Comparison of ENCODE assay signal across 27 mouse cellular contexts in genomic region chr12:44274125-44274835, GRCm38 (mm10). TPM values are rescaled to one million over a fixed set of nuclear protein-coding genes. Genes with fewer than 3 reads are reported as not detected.
DNase-seq lines count a peak whose midpoint lies in the region; ATAC-seq and TF ChIP-seq lines count a peak whose summit lies in the region.
"Had no signal": no experiment of that assay in that cellular context is flagged by ENCODE, and none has a peak within 500 bp of the region (broad histone marks: within the 10 kb centered on the region; RNA-seq: fewer than 3 reads in every experiment).

No protein-coding gene starts in this region.

- in situ Hi-C loops in Patski (cut with MboI; ENCODE audit: low pct_unique_long_range_greater_than_20kb), result loop anchor here (5.0 kb wide), 1 partner anchor 67 kb away; no protein-coding TSS in a partner anchor

- no peak for ATAC-seq in kidney, embryonic 14.5 days (ENCODE audit: low FRiP score, low TSS enrichment)
- ATAC-seq in Patski, result peak; percentile 36
- 0 out of 2 replicates have a peak, but pooled peaks have one; percentile 7 for ATAC-seq in kidney, postnatal 0 days (replicated peaks; ENCODE audit: low FRiP score, low read depth)
- no peak for ATAC-seq in heart, embryonic 11.5 days (replicated peaks; ENCODE audit: insufficient number of reproducible peaks, low FRiP score, low TSS enrichment)
- no peak for ATAC-seq in midbrain, embryonic 14.5 days (ENCODE audit: low FRiP score, low TSS enrichment)
- ATAC-seq: forebrain, postnatal 0 days; midbrain, embryonic 16.5 days had no signal

- no peak overlapping the region for H3K4me3 ChIP-seq in kidney, adult 2 months (ENCODE audit: insufficient read depth, low read depth, low read length)
- H3K4me3 ChIP-seq in kidney, embryonic 14.5 days (ENCODE audit: low read length), result no peak overlapping the region
- H3K4me3 ChIP-seq in kidney, postnatal 0 days (replicated peaks; ENCODE audit: low read depth, low read length), result no peak overlapping the region
- no peak overlapping the region for H3K4me3 ChIP-seq in heart, embryonic 11.5 days (ENCODE audit: low read depth, low read length)
- no peak overlapping the region for H3K4me3 ChIP-seq in midbrain, embryonic 14.5 days (replicated peaks; ENCODE audit: low read depth, low read length)
- H3K4me3 ChIP-seq: embryonic facial prominence, embryonic 12.5 days; heart, adult 2 months; heart, embryonic 15.5 days; limb, embryonic 13.5 days; myocyte; neural tube, embryonic 13.5 days had no signal

- H3K27ac ChIP-seq in kidney, adult 2 months (ENCODE audit: insufficient read depth, low read depth, low read length), result peak overlapping the region; percentile 72
- no peak overlapping the region for H3K27ac ChIP-seq in kidney, embryonic 14.5 days (ENCODE audit: low read depth, low read length)
- H3K27ac ChIP-seq in kidney, postnatal 0 days, result peak overlapping the region; percentile 47; the same call in 1 of the 2 replicates
- no peak overlapping the region for H3K27ac ChIP-seq in heart, embryonic 11.5 days (ENCODE audit: low read depth, low read length)
- H3K27ac ChIP-seq in midbrain, embryonic 14.5 days (replicated peaks; ENCODE audit: low read depth, low read length), result no peak overlapping the region
- H3K27ac ChIP-seq: embryonic facial prominence, embryonic 12.5 days; heart, adult 2 months; heart, embryonic 15.5 days; hindbrain, embryonic 14.5 days; limb, embryonic 13.5 days; neural tube, embryonic 13.5 days had no signal

- CTCF ChIA-PET in Patski (lab: Charles Lee), result interaction anchor here (1.4 kb wide), 2 partner anchors 17 to 18 kb away, joined by 4 to 5 read pairs; no protein-coding TSS in a partner anchor

- H3K9ac ChIP-seq in kidney, embryonic 14.5 days (ENCODE audit: low read depth, low read length), result no peak overlapping the region
- no peak overlapping the region for H3K9ac ChIP-seq in kidney, postnatal 0 days (ENCODE audit: low read depth, low read length)
- no peak overlapping the region for H3K9ac ChIP-seq in heart, embryonic 11.5 days (ENCODE audit: low read depth, low read length)
- H3K9ac ChIP-seq in midbrain, embryonic 14.5 days (replicated peaks; ENCODE audit: low read length), result no peak overlapping the region
- H3K9ac ChIP-seq: embryonic facial prominence, embryonic 12.5 days; forebrain, postnatal 0 days; heart, embryonic 15.5 days; hindbrain, embryonic 14.5 days; limb, embryonic 13.5 days; neural tube, embryonic 13.5 days had no signal

- no peak for TF ChIP-seq CTCF in kidney, adult 2 months (conservative IDR thresholded peaks at IDR 0.05; ENCODE audit: insufficient read depth, insufficient read length, low read depth, low read length)
- TF ChIP-seq CTCF in Patski (IDR thresholded peaks at IDR 0.05), result no peak
- TF ChIP-seq CTCF in kidney, postnatal 0 days (IDR thresholded peaks at IDR 0.05; ENCODE audit: low read depth), result no peak

- TF ChIP-seq POLR2A in kidney, adult 2 months (IDR thresholded peaks at IDR 0.05; ENCODE audit: low read depth, low read length), result no peak

- 54% methylated on average over 6 of the region's 6 CpGs for WGBS in kidney, adult 2 months
- 94% methylated on average over 6 of the region's 6 CpGs for WGBS in kidney, embryonic 14.5 days
- WGBS in kidney, postnatal 0 days, result 86% methylated on average over 6 of the region's 6 CpGs
- WGBS in heart, embryonic 11.5 days (ENCODE audit: insufficient replicate concordance), result 86% methylated on average over 6 of the region's 6 CpGs
- 95% methylated on average over 6 of the region's 6 CpGs for WGBS in midbrain, embryonic 14.5 days

- H3K36me3 ChIP-seq in kidney, adult 2 months (ENCODE audit: control insufficient read depth, insufficient read depth, low read length), result no peaks in the 10 kb centered on the region; the same call in 1 of the 2 replicates
- H3K36me3 ChIP-seq in kidney, embryonic 14.5 days (ENCODE audit: control insufficient read depth, insufficient read depth, low read length), result no peaks in the 10 kb centered on the region
- no peaks in the 10 kb centered on the region for H3K36me3 ChIP-seq in kidney, postnatal 0 days (ENCODE audit: insufficient read depth, low read length)
- H3K36me3 ChIP-seq in heart, embryonic 11.5 days (ENCODE audit: control insufficient read depth, insufficient read depth, low read length), result no peaks in the 10 kb centered on the region
- H3K36me3 ChIP-seq in midbrain, embryonic 14.5 days (ENCODE audit: control insufficient read depth, insufficient read depth, low read length), result no peaks in the 10 kb centered on the region
- H3K36me3 ChIP-seq: embryonic facial prominence, embryonic 12.5 days; heart, embryonic 15.5 days; limb, embryonic 13.5 days; neural tube, embryonic 13.5 days had no signal

- POLR2A ChIA-PET in Patski (lab: Charles Lee), result no interaction called here

- no peaks in the 10 kb centered on the region for H3K9me3 ChIP-seq in kidney, embryonic 14.5 days (ENCODE audit: control insufficient read depth, low read length)
- H3K9me3 ChIP-seq in kidney, postnatal 0 days (replicated peaks; ENCODE audit: low read length), result no peaks in the 10 kb centered on the region
- H3K9me3 ChIP-seq in heart, embryonic 11.5 days (replicated peaks; ENCODE audit: control insufficient read depth, low read length), result no peaks in the 10 kb centered on the region
- H3K9me3 ChIP-seq in midbrain, embryonic 14.5 days (ENCODE audit: control insufficient read depth, low read length), result no peaks in the 10 kb centered on the region
- H3K9me3 ChIP-seq: embryonic facial prominence, embryonic 12.5 days; heart, embryonic 15.5 days; limb, embryonic 13.5 days; neural tube, embryonic 13.5 days had no signal

- H3K4me1 ChIP-seq in kidney, adult 2 months (ENCODE audit: control insufficient read depth, insufficient read depth, low read length), result no peaks in the 10 kb centered on the region; the same call in 1 of the 2 replicates
- 0 out of 2 replicates have a peak, but pooled peaks cover 6% of the 10 kb centered on the region for H3K4me1 ChIP-seq in kidney, embryonic 14.5 days (ENCODE audit: control insufficient read depth, insufficient read depth, low read length)
- H3K4me1 ChIP-seq in kidney, postnatal 0 days (replicated peaks; ENCODE audit: insufficient read depth, low read length), result 0 out of 2 replicates have a peak, but pooled peaks cover 5% of the 10 kb centered on the region
- no peaks in the 10 kb centered on the region for H3K4me1 ChIP-seq in heart, embryonic 11.5 days (ENCODE audit: control insufficient read depth, insufficient read depth, low read length)
- peaks cover 8% of the 10 kb centered on the region; the same call in 1 of the 2 replicates for H3K4me1 ChIP-seq in midbrain, embryonic 14.5 days (ENCODE audit: control insufficient read depth, insufficient read depth, low read length)
- H3K4me1 ChIP-seq: embryonic facial prominence, embryonic 12.5 days; heart, embryonic 15.5 days had no signal

- no peaks in the 10 kb centered on the region for H3K27me3 ChIP-seq in kidney, adult 2 months (replicated peaks; ENCODE audit: control insufficient read depth, insufficient read depth, low read length)
- no peaks in the 10 kb centered on the region for H3K27me3 ChIP-seq in kidney, embryonic 14.5 days (ENCODE audit: control insufficient read depth, insufficient read depth, low read length)
- H3K27me3 ChIP-seq in Patski, result no peaks in the 10 kb centered on the region
- H3K27me3 ChIP-seq in kidney, postnatal 0 days (ENCODE audit: insufficient read depth, low read length), result no peaks in the 10 kb centered on the region
- H3K27me3 ChIP-seq in heart, embryonic 11.5 days (ENCODE audit: control insufficient read depth, insufficient read depth, low read length), result no peaks in the 10 kb centered on the region
- no peaks in the 10 kb centered on the region for H3K27me3 ChIP-seq in midbrain, embryonic 14.5 days (ENCODE audit: control insufficient read depth, insufficient read depth, low read length)
- H3K27me3 ChIP-seq: embryonic facial prominence, embryonic 12.5 days; heart, embryonic 15.5 days; limb, embryonic 13.5 days; neural tube, embryonic 13.5 days had no signal

- H3K4me2 ChIP-seq in kidney, embryonic 14.5 days (replicated peaks; ENCODE audit: low read depth, low read length), result no peak overlapping the region
- no peak overlapping the region for H3K4me2 ChIP-seq in kidney, postnatal 0 days (ENCODE audit: low read length)
- H3K4me2 ChIP-seq in heart, embryonic 11.5 days, result no peak overlapping the region
- H3K4me2 ChIP-seq in midbrain, embryonic 14.5 days (ENCODE audit: low read length), result no peak overlapping the region
- H3K4me2 ChIP-seq: embryonic facial prominence, embryonic 12.5 days; heart, embryonic 15.5 days; hindbrain, embryonic 14.5 days; limb, embryonic 13.5 days; neural tube, embryonic 13.5 days had no signal

- peak; percentile 12 for DNase-seq in adrenal gland, postnatal 10 days
- DNase-seq in adrenal gland, adult 2 months, result no peak
- DNase-seq in kidney, adult 2 months, result peak; percentile 81
- DNase-seq in Patski (ENCODE audit: low read depth, low spot score), result no peak
- DNase-seq in kidney, postnatal 0 days (ENCODE audit: low spot score), result peak; percentile 13
- no peak for DNase-seq in midbrain, embryonic 14.5 days
- DNase-seq: adrenal gland, postnatal 36 days; cerebellum, adult 11 months; cerebellum, postnatal 14 days; forebrain, postnatal 0 days; gastrocnemius, postnatal 25 days; heart, adult 2 months; heart, postnatal 36 days; layer of hippocampus, postnatal 36 days; lung, adult 2 months; retina, postnatal 1 day; right cerebral cortex, postnatal 25 days; spleen, adult 18-20 months had no signal

RNA-seq across cellular contexts. Expression of gene Pnpla8, which starts 53.1 kb away (rescaled TPM):
- total RNA-seq in adrenal gland, postnatal 10 days (2021), result 100 to 1,000 TPM; 131 to 144 TPM
- 100 to 1,000 TPM; 132 to 143 TPM for total RNA-seq in adrenal gland, adult 2 months (2021)
- 3.6 and 4.3 TPM in 2 replicates for polyA plus RNA-seq in adrenal gland, adult 2 months (2012; rRNA removed)
- 23.1 and 29.3 TPM in 2 replicates for polyA plus RNA-seq in kidney, adult 2 months (2012; rRNA removed)
- 45.7 and 73.3 TPM in 2 replicates for polyA plus RNA-seq in kidney, embryonic 14.5 days (2014; fragmentation: Nextera tagmentation; extraction: Ambion mirVana)
- polyA plus RNA-seq in Patski (2021), result 75.8 TPM
- polyA plus RNA-seq in kidney, postnatal 0 days (2015; fragmentation: Nextera tagmentation; extraction: Ambion mirVana), result 91.9 and 97.1 TPM in 2 replicates
- polyA plus RNA-seq in heart, embryonic 11.5 days (2014; fragmentation: Nextera tagmentation; extraction: Ambion mirVana), result 54.6 and 55.5 TPM in 2 replicates
- polyA plus RNA-seq in midbrain, embryonic 14.5 days (2014; fragmentation: Nextera tagmentation; extraction: Ambion mirVana), result 146 and 168 TPM in 2 replicates

RNA-seq across cellular contexts. Expression of gene Nrcam, which starts 54.4 kb away (rescaled TPM):
- 10 to 100 TPM in 1 of 2 experiments, 1 to 10 TPM in 1; 5.8 to 12.0 TPM for total RNA-seq in adrenal gland, postnatal 10 days (2021)
- total RNA-seq in adrenal gland, adult 2 months (2021), result 1 to 10 TPM; 5.2 to 6.7 TPM
- polyA plus RNA-seq in adrenal gland, adult 2 months (2012; rRNA removed), result 0.53 and 0.62 TPM in 2 replicates
- 0.56 and 0.59 TPM in 2 replicates for polyA plus RNA-seq in kidney, adult 2 months (2012; rRNA removed)
- 7.0 and 12.3 TPM in 2 replicates for polyA plus RNA-seq in kidney, embryonic 14.5 days (2014; fragmentation: Nextera tagmentation; extraction: Ambion mirVana)
- 0.03 TPM for polyA plus RNA-seq in Patski (2021)
- polyA plus RNA-seq in kidney, postnatal 0 days (2015; fragmentation: Nextera tagmentation; extraction: Ambion mirVana), result 5.1 and 6.0 TPM in 2 replicates
- 0.84 and 1.6 TPM in 2 replicates for polyA plus RNA-seq in heart, embryonic 11.5 days (2014; fragmentation: Nextera tagmentation; extraction: Ambion mirVana)
- polyA plus RNA-seq in midbrain, embryonic 14.5 days (2014; fragmentation: Nextera tagmentation; extraction: Ambion mirVana), result 137 and 198 TPM in 2 replicates

Comparison
In these comparisons a context has a peak if more than half of its experiments do, and no peak if none do; other contexts are left out.
1. DNase-seq: peak in adrenal gland, postnatal 10 days (single experiment), kidney, adult 2 months (single experiment) and kidney, postnatal 0 days (single experiment); none in adrenal gland, adult 2 months (single experiment), Patski (single experiment) and midbrain, embryonic 14.5 days (single experiment).
2. H3K27ac ChIP-seq: peak in kidney, adult 2 months (single experiment) and kidney, postnatal 0 days (single experiment); none in kidney, embryonic 14.5 days (single experiment), heart, embryonic 11.5 days (single experiment) and midbrain, embryonic 14.5 days (single experiment).
3. ATAC-seq: peak in Patski (single experiment) and kidney, postnatal 0 days (single experiment); none in kidney, embryonic 14.5 days (single experiment), heart, embryonic 11.5 days (single experiment) and midbrain, embryonic 14.5 days (single experiment).
4. RNA of gene Nrcam, which starts 54.4 kb away (polyA plus RNA-seq): 137 to 198 TPM in midbrain, embryonic 14.5 days; 7.0 to 12.3 TPM in kidney, embryonic 14.5 days, 5.1 to 6.0 TPM in kidney, postnatal 0 days, 0.84 to 1.6 TPM in heart, embryonic 11.5 days, 0.56 to 0.59 TPM in kidney, adult 2 months, 0.53 to 0.62 TPM in adrenal gland, adult 2 months and 0.03 TPM in Patski (single experiment); every median in the first group is over 10 times any median in the second.